Mouse (Mus musculus) frontal cortex, postnatal 10 days (tissue): ENCODE measurements around the gene Dlx3.

Experiments
- DNase-seq, 2 experiments: peaks; one replicate each; pipeline ENCODE4 v3.0.0; 2022; ENCODE audit warnings: low spot score in 2 of 2, mixed read lengths in 1 of 2

The Dlx3 gene

GRCm38 (mm10) chr11:95153116-95153515 is 33.2 kb downstream of the Dlx3 start:
- DNase-seq, result no peak

- no peak for DNase-seq
These were observed 33.8 kb downstream of the Dlx3 start for GRCm38 (mm10) chr11:95153681-95154080.

DNA sequence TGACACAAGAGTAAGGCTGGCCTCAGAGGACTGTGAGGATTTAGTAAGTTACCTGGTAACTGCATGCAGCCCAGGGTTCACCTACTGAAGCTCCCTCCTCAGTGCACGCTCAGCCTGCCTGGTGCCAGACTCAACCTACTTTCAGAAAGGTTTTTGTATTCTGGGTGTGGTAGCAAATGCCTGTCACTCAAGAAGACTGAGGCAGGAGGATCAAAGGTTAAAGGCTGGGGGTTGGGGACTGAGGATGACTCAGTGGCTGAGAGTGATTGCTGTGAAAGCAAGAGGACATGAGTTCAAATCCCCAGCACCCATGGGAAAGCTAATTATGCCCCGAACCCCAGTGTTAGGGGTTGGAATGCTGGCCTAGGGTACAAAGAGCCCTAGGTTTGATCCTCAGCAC is 35.6 kb downstream of the Dlx3 start:
- no peak for DNase-seq

DNA sequence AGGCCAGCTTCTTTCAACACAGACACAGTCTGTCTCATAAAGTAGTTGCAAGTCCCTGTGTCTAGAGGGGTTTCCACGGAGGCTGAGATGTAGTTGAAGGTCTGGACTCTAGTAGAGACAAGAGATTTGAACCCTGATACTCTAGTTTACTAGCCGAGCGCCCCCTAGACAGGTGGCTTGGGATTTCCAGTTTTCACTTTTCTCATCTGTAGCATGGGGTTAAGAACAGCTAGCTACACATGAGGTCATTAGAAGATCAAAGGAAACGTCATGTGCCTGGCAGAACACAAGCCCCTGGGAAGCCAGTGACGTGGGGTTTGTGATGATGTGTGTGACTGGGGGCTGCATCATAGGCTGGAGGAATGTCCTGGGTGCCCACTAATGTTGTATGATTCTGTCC is 37.4 kb downstream of the Dlx3 start:
- no peak for DNase-seq

- no peak for DNase-seq
These were observed 38.0 kb downstream of the Dlx3 start for GRCm38 (mm10) chr11:95157872-95158271.

DNA sequence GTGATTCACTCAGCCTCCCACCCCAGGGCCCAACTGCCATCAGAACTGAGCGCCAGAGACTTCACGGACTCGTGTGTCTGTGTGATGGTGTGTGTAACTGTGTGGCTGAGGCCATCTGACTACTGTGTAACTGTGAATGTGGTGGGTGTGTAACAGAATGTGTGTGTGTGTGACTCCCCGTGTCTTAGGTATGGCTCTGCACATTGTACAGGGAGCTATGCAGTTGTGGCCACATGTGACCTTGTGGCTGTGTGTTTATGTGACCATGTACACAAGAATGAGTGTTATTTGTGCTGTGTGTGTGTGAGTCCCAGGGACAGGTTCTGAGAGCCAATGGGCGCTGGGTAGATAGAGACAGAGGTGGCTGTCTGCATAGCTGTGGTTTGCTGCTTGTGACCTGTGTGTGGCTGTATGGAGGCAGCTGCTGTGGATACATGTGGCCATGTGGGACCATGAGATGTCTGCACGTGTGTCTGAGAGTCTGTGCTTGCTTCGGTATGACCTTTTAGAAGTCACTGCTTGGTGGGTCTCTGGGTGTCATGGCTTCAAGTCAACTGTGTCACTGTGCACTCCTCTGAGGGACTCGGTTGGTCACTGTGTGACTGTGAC is 39.9 kb downstream of the Dlx3 start:
- DNase-seq, result no peak

- no peak for DNase-seq
These were observed 40.8 kb downstream of the Dlx3 start for GRCm38 (mm10) chr11:95160693-95161092.

GRCm38 (mm10) chr11:95161708-95162107 is 41.8 kb downstream of the Dlx3 start:
- DNase-seq, result no peak

DNA sequence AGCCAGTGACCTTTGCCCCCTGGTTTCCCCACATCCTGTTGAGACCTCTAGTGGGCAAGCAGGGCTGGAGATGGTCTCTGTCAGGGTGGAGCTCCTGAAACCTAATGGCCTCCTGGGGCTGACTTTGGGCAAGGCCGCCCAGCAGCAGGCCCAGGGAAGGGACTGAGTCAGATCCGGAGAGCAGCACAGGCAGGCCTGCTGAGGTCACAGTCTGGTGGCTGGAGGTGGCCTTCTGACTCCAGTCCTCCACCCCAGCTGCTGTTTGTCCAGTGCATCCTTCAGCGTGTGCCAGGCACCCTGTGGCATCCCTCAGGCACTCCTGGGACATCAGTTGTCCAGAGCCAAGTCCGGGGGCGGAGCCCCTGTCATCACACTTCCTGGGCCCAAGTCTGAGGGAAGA is 45.9 kb downstream of the Dlx3 start:
- no peak for DNase-seq
